Mouse (Mus musculus): ENCODE measurements around the gene Kcnj10. TPM values are rescaled to one million over a fixed set of nuclear protein-coding genes. Genes with fewer than 3 reads are reported as not detected.

Kcnj10 gene
- total and polyA plus RNA-seq, 3 experiments = 0.04 to 0.72 TPM; not detected in 1

- no peaks in the 10 kb centered on the region; a peak in 1 of 4 replicates for H3K27me3 ChIP-seq (ENCODE audit: control insufficient read depth in 1 of 2, insufficient read depth in 2 of 2, low read length in 2 of 2)
- peak overlapping the region; percentile 6; the same call in 1 of the 2 replicates for H3K9ac ChIP-seq (ENCODE audit: control insufficient read depth, low read depth, low read length, poor library complexity, severe bottlenecking)
- H3K9me3 ChIP-seq (replicated peaks; ENCODE audit: insufficient read depth, low read length) = no peaks in the 10 kb centered on the region
- DNase-seq (ENCODE audit: low read depth, low spot score) = peak; percentile 34
- H3K27ac ChIP-seq (ENCODE audit: control insufficient read depth, low read depth, low read length) = no peak overlapping the region
- TF ChIP-seq SIN3A (IDR thresholded peaks at IDR 0.05; ENCODE audit: low read length) = no peak
- no peak overlapping the region for H3K4me3 ChIP-seq (ENCODE audit: control insufficient read depth in 1 of 2, insufficient read depth in 1 of 2, low read depth in 2 of 2, low read length in 2 of 2)
- H3K79me2 ChIP-seq (ENCODE audit: control insufficient read depth, insufficient read depth, low read length, poor library complexity) = no peaks in the 10 kb centered on the region
- H3K4me1 ChIP-seq (ENCODE audit: control insufficient read depth in 1 of 2, insufficient read depth in 2 of 2, low read length in 2 of 2) = peaks cover 9 to 41% of the 10 kb centered on the region in 2 experiments
- H3K36me3 ChIP-seq (ENCODE audit: control insufficient read depth in 1 of 2, insufficient read depth in 2 of 2, low read length in 2 of 2) = peaks cover 0 to 35% of the 10 kb centered on the region in 2 experiments; a peak in 2 of 4 replicates
Observed at GRCm38 (mm10) chr1:172302851-172303250, 38.2 kb upstream of the Kcnj10 start.

GRCm38 (mm10) chr1:172304443-172304842 lies 36.6 kb upstream of the Kcnj10 start:
- H3K4me1 ChIP-seq (ENCODE audit: control insufficient read depth in 1 of 2, insufficient read depth in 2 of 2, low read length in 2 of 2) = peaks cover 9 to 43% of the 10 kb centered on the region in 2 experiments
- peak overlapping the region in 1 of 2 experiments; percentile 10; a peak in 1 of 4 replicates for H3K4me3 ChIP-seq (ENCODE audit: control insufficient read depth in 1 of 2, insufficient read depth in 1 of 2, low read depth in 2 of 2, low read length in 2 of 2)
- H3K79me2 ChIP-seq (ENCODE audit: control insufficient read depth, insufficient read depth, low read length, poor library complexity) = no peaks in the 10 kb centered on the region
- no peaks in the 10 kb centered on the region for H3K27me3 ChIP-seq (ENCODE audit: control insufficient read depth in 1 of 2, insufficient read depth in 2 of 2, low read length in 2 of 2)
- H3K27ac ChIP-seq (ENCODE audit: control insufficient read depth, low read depth, low read length) = peak overlapping the region; percentile 75
- H3K9me3 ChIP-seq (replicated peaks; ENCODE audit: insufficient read depth, low read length) = no peaks in the 10 kb centered on the region
- peak; percentile 88 for DNase-seq (ENCODE audit: low read depth, low spot score)
- peaks cover 0 to 35% of the 10 kb centered on the region in 2 experiments; a peak in 2 of 4 replicates for H3K36me3 ChIP-seq (ENCODE audit: control insufficient read depth in 1 of 2, insufficient read depth in 2 of 2, low read length in 2 of 2)
- peak overlapping the region; percentile 32 for H3K9ac ChIP-seq (ENCODE audit: control insufficient read depth, low read depth, low read length, poor library complexity, severe bottlenecking)
- peak in 1 of 2 experiments; percentile 90; a peak in 3 of 4 replicates for TF ChIP-seq EP300 (IDR thresholded peaks at IDR 0.05; ENCODE audit: low read depth in 1 of 2, low read length in 2 of 2)
- no peak for TF ChIP-seq CTCF (IDR thresholded peaks at IDR 0.05 in 2 of 3, conservative IDR thresholded peaks at IDR 0.05 in 1 of 3; ENCODE audit: control insufficient read depth in 1 of 3, insufficient read depth in 1 of 3, low read depth in 2 of 3, low read length in 3 of 3, poor library complexity in 1 of 3, severe bottlenecking in 1 of 3)
- peak; percentile 74 for TF ChIP-seq NRF1 (IDR thresholded peaks at IDR 0.05; ENCODE audit: insufficient read depth, low read depth, low read length, poor library complexity, severe bottlenecking)
- TF ChIP-seq MAFK (IDR thresholded peaks at IDR 0.05; ENCODE audit: borderline replicate concordance, low read depth, low read length) = no peak
- TF ChIP-seq TAL1 (IDR thresholded peaks at IDR 0.05; ENCODE audit: low read length) = peak; percentile 72
- peak; percentile 96 for TF ChIP-seq MAZ (IDR thresholded peaks at IDR 0.05; ENCODE audit: low read depth, low read length)
- TF ChIP-seq BHLHE40 (IDR thresholded peaks at IDR 0.05; ENCODE audit: borderline replicate concordance, low read depth, low read length) = peak; percentile 58; the same call in 1 of the 2 replicates
- no peak for TF ChIP-seq KAT2A (conservative IDR thresholded peaks at IDR 0.05; ENCODE audit: low read depth, low read length)
- TF ChIP-seq SIN3A (IDR thresholded peaks at IDR 0.05; ENCODE audit: low read length) = peak; percentile 65
- peak; percentile 92 for TF ChIP-seq TCF12 (IDR thresholded peaks at IDR 0.05; ENCODE audit: low read depth, low read length)
- peak; percentile 70; the same call in 1 of the 2 replicates for TF ChIP-seq ETS1 (IDR thresholded peaks at IDR 0.05; ENCODE audit: low read depth, low read length)
- TF ChIP-seq RCOR1 (IDR thresholded peaks at IDR 0.05; ENCODE audit: low read depth, low read length) = peak; percentile 90
- TF ChIP-seq GATA1 (IDR thresholded peaks at IDR 0.05; ENCODE audit: low read depth, low read length) = peak; percentile 65; the same call in 1 of the 2 replicates
- TF ChIP-seq MXI1 (IDR thresholded peaks at IDR 0.05; ENCODE audit: low read depth, low read length) = peak; percentile 48; the same call in 1 of the 2 replicates
- no peak for TF ChIP-seq NELFE (IDR thresholded peaks at IDR 0.05; ENCODE audit: low read depth, low read length)
